Mouse (Mus musculus) lung, embryonic 14.5 days (tissue): ENCODE data around the gene Reep3. TPM values are rescaled to one million over a fixed set of nuclear protein-coding genes. Genes with fewer than 3 reads are reported as not detected.

ENCODE experiments used
- ATAC-seq: fragments of 200-750 bp; cut with Nextera tagmentation; 2 replicates; pipeline ENCODE4 v1.8.0; 2017; ENCODE audit warnings: mild to moderate bottlenecking, moderate TSS enrichment, moderate library complexity; ENCODE audit not compliant: insufficient read depth
- DNase-seq: peaks from one replicate; pipeline ENCODE4 v3.0.0-alpha.2; 2015
- H3K27ac ChIP-seq: fragments of 300-500 bp; sonication (generic); 2 replicates; pipeline ENCODE4 v1.5.1; 2014; ENCODE audit warnings: low read depth, mild to moderate bottlenecking, moderate library complexity
- H3K27me3 ChIP-seq: fragments of 300-500 bp; sonication (generic); 2 replicates; pipeline ENCODE4 v1.6.1; 2014; ENCODE audit warnings: low read length, control low read depth; ENCODE audit not compliant: insufficient read depth
- H3K36me3 ChIP-seq: fragments of 300-500 bp; sonication (generic); 2 replicates; pipeline ENCODE4 v1.6.1; 2014; ENCODE audit warnings: control low read depth; ENCODE audit not compliant: insufficient read depth
- H3K4me1 ChIP-seq: fragments of 300-500 bp; sonication (generic); 2 replicates; pipeline ENCODE4 v1.6.1; 2014; ENCODE audit warnings: antibody characterized with exemption, control low read depth; ENCODE audit not compliant: insufficient read depth
- H3K4me2 ChIP-seq: fragments of 300-500 bp; sonication (generic); 2 replicates; pipeline ENCODE4 v1.6.1; 2014; ENCODE audit warnings: mild to moderate bottlenecking
- H3K4me3 ChIP-seq: fragments of 300-500 bp; sonication (generic); 2 replicates; pipeline ENCODE4 v1.5.1; 2014; ENCODE audit warnings: low read depth, low read length
- H3K9ac ChIP-seq: fragments of 300-500 bp; sonication (generic); 2 replicates; pipeline ENCODE4 v1.6.1; 2014
- H3K9me3 ChIP-seq: fragments of 300-500 bp; sonication (generic); 2 replicates; pipeline ENCODE4 v1.6.1; 2016; ENCODE audit warnings: low read depth, low read length, control low read depth
- CTCF ChIP-seq: IDR thresholded peaks from 2 replicates; pipeline ENCODE4 v1.5.1; 2016; ENCODE audit warnings: antibody characterized with exemption, low read depth
- WGBS: fragments of 180-500 bp; shearing (Covaris S2); extraction: QIAGEN DNeasy Blood & Tissue Kit; methylation state at CpG from one replicate; pipeline ENCODE4 v1.1.7; 2014; 5-methylcytosine and 5-hydroxymethylcytosine counted together
- polyA plus RNA-seq: library from polyadenylated mRNA; unstranded; fragments of >200 nt; fragmentation: Nextera tagmentation; extraction: Ambion mirVana; gene quantifications from 2 replicates; pipeline ENCODE4 v1.2.1, GENCODE M21; 2014

Gene Reep3
- polyA plus RNA-seq, 1 experiment from 2014 or later: 31.7 TPM

GRCm38 (mm10) chr10:67061823-67062222 is 34.9 kb downstream of the Reep3 start:
- no peaks in the 10 kb centered on the region for H3K36me3 ChIP-seq
- ATAC-seq (no peak; the same call in 1 of the 2 replicates), DNase-seq (no peak)
- peaks cover 2% of the 10 kb centered on the region; the same call in 1 of the 2 replicates for H3K4me1 ChIP-seq
- WGBS: 44% methylated on average over 4 of the region's 4 CpGs
- H3K9me3 ChIP-seq: no peaks in the 10 kb centered on the region
- H3K27me3 ChIP-seq: no peaks in the 10 kb centered on the region
- H3K9ac ChIP-seq: no peak overlapping the region
- peak overlapping the region; percentile 50; the same call in 1 of the 2 replicates for H3K27ac ChIP-seq
- no peak for TF ChIP-seq CTCF
- H3K4me3 ChIP-seq: no peak overlapping the region
- H3K4me2 ChIP-seq: peak overlapping the region; percentile 29

GRCm38 (mm10) chr10:67061367-67061801 is 35.4 kb downstream of the Reep3 start:
- Histone ChIP-seq H3K36me3 (no peaks in the 10 kb centered on the region), H3K4me3 (no peak overlapping the region), H3K4me2 (peak overlapping the region; percentile 29; the same call in 1 of the 2 replicates), H3K9ac (no peak overlapping the region), H3K27ac (peak overlapping the region; percentile 50; the same call in 1 of the 2 replicates), H3K9me3 (no peaks in the 10 kb centered on the region), H3K27me3 (no peaks in the 10 kb centered on the region), H3K4me1 (peaks cover 2% of the 10 kb centered on the region; the same call in 1 of the 2 replicates)
- ATAC-seq (no peak), DNase-seq (peak; percentile 51)
- TF ChIP-seq CTCF: no peak
- WGBS: 50% methylated on average over 10 of the region's 10 CpGs

- H3K36me3 ChIP-seq: no peaks in the 10 kb centered on the region
- H3K9ac ChIP-seq: no peak overlapping the region
- whole genome bisulfite sequencing: 63% methylated on average over 6 of the region's 6 CpGs
- H3K4me3 ChIP-seq: no peak overlapping the region
- no peak overlapping the region for H3K4me2 ChIP-seq
- H3K27ac ChIP-seq: peak overlapping the region; percentile 13; the same call in 1 of the 2 replicates
- no peak for DNase-seq
- TF ChIP-seq CTCF: no peak
- H3K27me3 ChIP-seq: no peaks in the 10 kb centered on the region
- peaks cover 2% of the 10 kb centered on the region; the same call in 1 of the 2 replicates for H3K4me1 ChIP-seq
- H3K9me3 ChIP-seq: no peaks in the 10 kb centered on the region
- no peak for ATAC-seq
Observed at GRCm38 (mm10) chr10:67058702-67059101, 38.0 kb downstream of the Reep3 start.

- no peak for TF ChIP-seq CTCF
- Histone ChIP-seq H3K27ac (no peak overlapping the region), H3K4me1 (peaks cover 2% of the 10 kb centered on the region; the same call in 1 of the 2 replicates), H3K4me3 (no peak overlapping the region), H3K4me2 (no peak overlapping the region), H3K36me3 (no peaks in the 10 kb centered on the region), H3K9me3 (no peaks in the 10 kb centered on the region), H3K27me3 (no peaks in the 10 kb centered on the region), H3K9ac (no peak overlapping the region)
- no peak for ATAC-seq
- WGBS: 45% methylated on average over 7 of the region's 7 CpGs
- DNase-seq: peak; percentile 75
Observed at GRCm38 (mm10) chr10:67058297-67058696, 38.4 kb downstream of the Reep3 start.

GRCm38 (mm10) chr10:67057696-67058095 is 39.0 kb downstream of the Reep3 start:
- peaks cover 2% of the 10 kb centered on the region; the same call in 1 of the 2 replicates for H3K4me1 ChIP-seq

GRCm38 (mm10) chr10:67057208-67057607 is 39.5 kb downstream of the Reep3 start:
- ATAC-seq (no peak), DNase-seq (no peak)
- Histone ChIP-seq H3K4me2 (no peak overlapping the region), H3K27me3 (no peaks in the 10 kb centered on the region), H3K9me3 (no peaks in the 10 kb centered on the region), H3K4me1 (peaks cover 2% of the 10 kb centered on the region; the same call in 1 of the 2 replicates), H3K36me3 (no peaks in the 10 kb centered on the region), H3K27ac (no peak overlapping the region), H3K4me3 (no peak overlapping the region), H3K9ac (no peak overlapping the region)
- TF ChIP-seq CTCF: no peak

More at GRCm38 (mm10) chr10:67057696-67058095, 39.0 kb downstream of the Reep3 start:
- 90% methylated on average over 6 of the region's 6 CpGs for WGBS
- ATAC-seq: no peak
- Histone ChIP-seq H3K4me2 (no peak overlapping the region), H3K9ac (no peak overlapping the region), H3K27ac (no peak overlapping the region), H3K9me3 (no peaks in the 10 kb centered on the region), H3K27me3 (no peaks in the 10 kb centered on the region), H3K36me3 (no peaks in the 10 kb centered on the region), H3K4me3 (no peak overlapping the region)
- no peak for DNase-seq
- no peak for TF ChIP-seq CTCF

GRCm38 (mm10) chr10:67055867-67056856 is 40.6 kb downstream of the Reep3 start:
- peak overlapping the region; percentile 67 for H3K27ac ChIP-seq
- WGBS: 21% methylated on average over 17 of the region's 17 CpGs
- peak; percentile 78 for DNase-seq
- peaks cover 3% of the 10 kb centered on the region; the same call in 1 of the 2 replicates for H3K4me1 ChIP-seq
- ATAC-seq: peak; percentile 61
- H3K9ac ChIP-seq: no peak overlapping the region
- H3K4me2 ChIP-seq: peak overlapping the region; percentile 18
- no peaks in the 10 kb centered on the region for H3K36me3 ChIP-seq
- TF ChIP-seq CTCF: no peak
- H3K4me3 ChIP-seq: no peak overlapping the region
- H3K27me3 ChIP-seq: no peaks in the 10 kb centered on the region
- no peaks in the 10 kb centered on the region for H3K9me3 ChIP-seq
